18 mouse cellular contexts compared by ENCODE assay signal in genomic region chr13:53081846-53082245, GRCm38 (mm10).
"Had no signal": no experiment of that assay in that cellular context is flagged by ENCODE, and none has a peak within 500 bp of the region (broad histone marks: within the 10 kb centered on the region; RNA-seq: fewer than 3 reads in every experiment).

No protein-coding gene starts in this region.

- DNase-seq: lung, embryonic 14.5 days; lung, postnatal 10 days; lung, postnatal 4 days; midbrain, embryonic 14.5 days; retina, postnatal 1 day; right cerebral cortex, adult 18-20 months; right cerebral cortex, postnatal 25 days; right cerebral cortex, postnatal 4 days; spleen, adult 18-20 months; thymus, adult 18-20 months; thymus, postnatal 14 days; thymus, postnatal 36 days had no signal

- H3K27ac ChIP-seq: midbrain, embryonic 10.5 days; midbrain, embryonic 12.5 days; neural tube, embryonic 13.5 days; neural tube, embryonic 15.5 days had no signal

- H3K4me3 ChIP-seq: midbrain, embryonic 10.5 days; midbrain, embryonic 12.5 days; myocyte; neural tube, embryonic 13.5 days; neural tube, embryonic 15.5 days had no signal

- ATAC-seq: midbrain, embryonic 16.5 days had no signal

- H3K27me3 ChIP-seq: midbrain, embryonic 12.5 days; neural tube, embryonic 13.5 days; neural tube, embryonic 15.5 days had no signal

- H3K36me3 ChIP-seq: midbrain, embryonic 10.5 days; midbrain, embryonic 12.5 days; neural tube, embryonic 13.5 days; neural tube, embryonic 15.5 days had no signal

- H3K4me2 ChIP-seq: lung, embryonic 14.5 days; midbrain, embryonic 12.5 days; neural tube, embryonic 13.5 days; neural tube, embryonic 15.5 days had no signal

- H3K9me3 ChIP-seq: midbrain, embryonic 10.5 days; midbrain, embryonic 12.5 days; neural tube, embryonic 13.5 days; neural tube, embryonic 15.5 days had no signal

- H3K9ac ChIP-seq: lung, embryonic 14.5 days; midbrain, embryonic 12.5 days; neural tube, embryonic 13.5 days; neural tube, embryonic 15.5 days had no signal
